Mouse (Mus musculus) hindbrain, postnatal 0 days (tissue): ENCODE measurements around the gene Mink1. TPM values are rescaled to one million over a fixed set of nuclear protein-coding genes. Genes with fewer than 3 reads are reported as not detected.

ENCODE experiments used
- ATAC-seq: fragments of 200-750 bp; cut with Nextera tagmentation; 2 replicates; pipeline ENCODE4 v1.8.0; 2017; ENCODE audit warnings: mild to moderate bottlenecking, moderate TSS enrichment, moderate library complexity
- DNase-seq: peaks from one replicate; pipeline ENCODE4 v3.0.0-alpha.2; 2015; ENCODE audit warnings: low spot score
- H3K27ac ChIP-seq: fragments of 300-500 bp; sonication (generic); 2 replicates; pipeline ENCODE4 v1.5.1; 2014; ENCODE audit warnings: mild to moderate bottlenecking
- H3K27me3 ChIP-seq: fragments of 300-500 bp; sonication (generic); 2 replicates; pipeline ENCODE4 v1.6.1; 2014; ENCODE audit warnings: low read length, mixed read lengths; ENCODE audit not compliant: insufficient read depth
- H3K36me3 ChIP-seq: fragments of 300-500 bp; sonication (generic); 2 replicates; pipeline ENCODE4 v1.6.1; 2014; ENCODE audit warnings: low read length, mixed read lengths; ENCODE audit not compliant: insufficient read depth
- H3K4me1 ChIP-seq: fragments of 300-500 bp; sonication (generic); 2 replicates; pipeline ENCODE4 v1.6.1; 2014; ENCODE audit warnings: antibody characterized with exemption, low read length, mixed read lengths; ENCODE audit not compliant: insufficient read depth
- H3K4me2 ChIP-seq: fragments of 300-500 bp; sonication (generic); 2 replicates; pipeline ENCODE4 v1.6.1; 2014; ENCODE audit warnings: low read depth, mild to moderate bottlenecking, low read length, moderate library complexity, mixed read lengths
- H3K4me3 ChIP-seq: fragments of 300-500 bp; sonication (generic); 2 replicates; pipeline ENCODE4 v1.5.1; 2014; ENCODE audit warnings: low read length
- H3K9ac ChIP-seq: fragments of 300-500 bp; sonication (generic); replicated peaks from 2 replicates; pipeline ENCODE4 v1.6.1; 2014; ENCODE audit warnings: mild to moderate bottlenecking, low read length, moderate library complexity, mixed read lengths
- H3K9me3 ChIP-seq: fragments of 300-500 bp; sonication (generic); 2 replicates; pipeline ENCODE4 v1.6.1; 2016; ENCODE audit warnings: low read length, mixed read lengths
- CTCF ChIP-seq: IDR thresholded peaks from 2 replicates; pipeline ENCODE4 v1.5.1; 2016; ENCODE audit warnings: antibody characterized with exemption, control low read depth, low read depth
- WGBS: fragments of 180-500 bp; shearing (Covaris S2); extraction: QIAGEN DNeasy Blood & Tissue Kit; methylation state at CpG from one replicate; pipeline ENCODE4 v1.1.7; 2014; 5-methylcytosine and 5-hydroxymethylcytosine counted together
- polyA plus RNA-seq: library from polyadenylated mRNA; unstranded; fragments of >200 nt; fragmentation: Nextera tagmentation; extraction: Ambion mirVana; gene quantifications from 2 replicates; pipeline ENCODE4 v1.2.1, GENCODE M21; 2015
- total RNA-seq: library from RNA; depleted of rRNA; stranded (reverse); fragments of >200 nt; gene quantifications from 2 replicates; pipeline ENCODE4 v1.2.3, GENCODE M21; 2014

The Mink1 gene
- total and polyA plus RNA-seq, 2 experiments from 2014 or later: 13.6 to 73.3 TPM

DNA sequence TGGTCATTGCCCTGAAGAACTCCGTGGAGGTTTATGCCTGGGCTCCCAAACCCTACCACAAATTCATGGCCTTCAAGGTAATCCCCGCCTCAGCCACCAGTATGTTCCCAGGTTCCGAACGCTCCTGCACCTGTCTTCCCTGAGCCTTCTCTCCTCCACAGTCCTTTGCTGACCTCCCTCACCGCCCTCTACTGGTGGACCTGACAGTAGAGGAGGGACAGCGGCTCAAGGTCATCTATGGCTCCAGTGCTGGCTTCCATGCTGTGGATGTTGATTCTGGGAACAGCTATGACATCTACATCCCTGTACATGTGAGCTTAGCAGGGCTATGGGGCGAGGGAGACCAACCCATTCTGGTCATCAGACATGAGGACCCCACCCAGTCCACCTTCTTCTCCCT lies 49.8 kb downstream of the Mink1 start:
- Histone ChIP-seq H3K9me3 (no peaks in the 10 kb centered on the region), H3K27me3 (no peaks in the 10 kb centered on the region), H3K4me1 (peaks cover 6% of the 10 kb centered on the region), H3K4me3 (no peak overlapping the region), H3K4me2 (no peak overlapping the region), H3K27ac (no peak overlapping the region), H3K36me3 (peaks cover 43% of the 10 kb centered on the region), H3K9ac (no peak overlapping the region)
- 79% methylated on average over 7 of the region's 7 CpGs for WGBS
- DNase-seq (no peak), ATAC-seq (no peak)
- no peak for TF ChIP-seq CTCF

DNA sequence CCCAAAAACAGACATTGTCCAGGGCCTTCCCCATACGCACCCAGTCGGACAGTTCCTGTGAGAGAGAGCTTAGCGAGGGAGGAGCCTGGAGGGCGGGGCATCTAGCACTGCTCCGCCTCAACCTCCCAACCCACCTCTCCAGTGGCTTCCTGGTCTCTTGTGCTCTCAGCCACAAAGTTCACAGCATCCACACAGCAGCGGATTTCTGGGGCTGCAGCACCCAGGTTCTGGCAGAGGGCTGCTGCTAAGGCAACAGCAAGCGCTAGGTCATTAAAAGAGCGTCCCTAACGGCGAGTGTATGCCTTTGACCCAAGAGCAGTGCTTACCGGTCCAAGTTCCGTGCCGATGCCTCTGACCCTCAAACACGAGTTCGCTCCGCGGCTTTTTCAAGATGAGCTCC lies 52.4 kb downstream of the Mink1 start:
- Histone ChIP-seq H3K27me3 (no peaks in the 10 kb centered on the region), H3K9me3 (no peaks in the 10 kb centered on the region), H3K36me3 (peaks cover 27% of the 10 kb centered on the region), H3K9ac (peak overlapping the region; percentile 35), H3K27ac (no peak overlapping the region), H3K4me3 (peak overlapping the region; percentile 20), H3K4me2 (peak overlapping the region; percentile 54), H3K4me1 (peaks cover 6% of the 10 kb centered on the region)
- DNase-seq (peak; percentile 42), ATAC-seq (peak; percentile 46; the same call in 1 of the 2 replicates)
- 5% methylated on average over 17 of the region's 17 CpGs for WGBS
- TF ChIP-seq CTCF: peak; percentile 42

DNA sequence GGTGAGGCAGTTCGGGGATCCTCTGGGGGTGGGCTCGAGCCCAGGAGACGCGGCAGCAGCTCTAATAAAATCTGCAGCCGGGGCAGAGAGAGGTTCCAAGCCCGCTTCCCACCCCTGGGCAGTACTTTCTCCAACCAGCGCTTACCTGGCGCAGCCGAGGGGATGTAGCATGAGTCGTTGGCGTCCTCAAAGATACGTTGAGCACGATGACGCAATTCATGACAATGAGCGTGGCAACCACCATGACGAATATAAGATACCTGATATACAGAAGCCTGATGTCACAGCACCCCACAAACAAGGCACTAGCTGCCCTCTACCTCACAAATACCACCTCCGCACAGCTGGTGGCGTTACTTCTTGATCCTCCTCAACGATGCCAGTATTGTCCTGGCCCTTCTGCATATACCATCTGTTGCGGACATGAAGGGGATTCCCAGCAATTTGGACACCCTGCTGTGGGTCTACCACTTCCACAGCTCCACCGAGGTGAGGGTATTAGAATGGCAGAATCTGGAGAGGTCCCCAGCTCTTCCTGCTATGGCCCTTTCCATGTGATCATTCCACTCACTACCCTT lies 52.9 kb downstream of the Mink1 start, which contains the start of gene 4930544D05Rik:
TSS of gene 4930544D05Rik (plus strand) at position 333 of the 578 bp plus-strand sequence.
- 20% methylated on average over 21 of the region's 21 CpGs for WGBS
- Histone ChIP-seq H3K4me2 (peak within 1 kb of the TSS; percentile 54), H3K27ac (no peak within 1 kb of the TSS), H3K36me3 (peaks cover 24% of the 10 kb centered on the region), H3K9ac (peak within 1 kb of the TSS; percentile 35), H3K4me1 (peaks cover 6% of the 10 kb centered on the region), H3K27me3 (no peaks in the 10 kb centered on the region), H3K9me3 (no peaks in the 10 kb centered on the region), H3K4me3 (peak within 1 kb of the TSS; percentile 20)
- no peak for TF ChIP-seq CTCF
- DNase-seq (peak; percentile 10), ATAC-seq (0 out of 2 replicates have a peak, but pooled peaks have one; percentile 27)

DNA sequence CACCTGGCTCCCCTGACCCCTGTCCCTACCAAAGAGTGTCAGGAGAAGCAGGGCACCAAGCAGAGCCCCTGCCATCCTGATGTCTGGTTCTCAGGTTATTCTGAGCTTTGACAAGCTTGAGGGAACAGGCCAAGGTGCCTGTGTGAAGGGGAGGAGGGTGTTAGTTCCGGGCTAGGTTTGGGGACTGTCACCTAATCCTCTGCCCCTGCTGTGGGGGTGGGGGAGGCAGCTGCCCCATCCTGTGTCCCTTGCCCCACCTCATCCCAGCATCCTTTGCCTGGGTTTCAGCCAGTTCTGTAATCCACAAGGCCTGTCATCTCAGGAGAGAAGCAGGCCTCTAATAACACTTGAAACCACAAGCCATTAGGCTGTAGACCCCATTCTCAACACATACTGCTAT lies 56.4 kb downstream of the Mink1 start, which contains the start of gene Chrne:
TSS of gene Chrne (minus strand) at position 116 of the 400 bp plus-strand sequence.
- Histone ChIP-seq H3K27ac (no peak within 1 kb of the TSS), H3K4me2 (no peak within 1 kb of the TSS), H3K9me3 (no peaks in the 10 kb centered on the region), H3K36me3 (no peaks in the 10 kb centered on the region; the same call in 1 of the 2 replicates), H3K4me3 (no peak within 1 kb of the TSS), H3K4me1 (peaks cover 6% of the 10 kb centered on the region), H3K9ac (no peak within 1 kb of the TSS), H3K27me3 (no peaks in the 10 kb centered on the region)
- WGBS: 80% methylated on average over 1 of the region's 1 CpGs
- ATAC-seq: no peak
- no peak for DNase-seq
- TF ChIP-seq CTCF: no peak

DNA sequence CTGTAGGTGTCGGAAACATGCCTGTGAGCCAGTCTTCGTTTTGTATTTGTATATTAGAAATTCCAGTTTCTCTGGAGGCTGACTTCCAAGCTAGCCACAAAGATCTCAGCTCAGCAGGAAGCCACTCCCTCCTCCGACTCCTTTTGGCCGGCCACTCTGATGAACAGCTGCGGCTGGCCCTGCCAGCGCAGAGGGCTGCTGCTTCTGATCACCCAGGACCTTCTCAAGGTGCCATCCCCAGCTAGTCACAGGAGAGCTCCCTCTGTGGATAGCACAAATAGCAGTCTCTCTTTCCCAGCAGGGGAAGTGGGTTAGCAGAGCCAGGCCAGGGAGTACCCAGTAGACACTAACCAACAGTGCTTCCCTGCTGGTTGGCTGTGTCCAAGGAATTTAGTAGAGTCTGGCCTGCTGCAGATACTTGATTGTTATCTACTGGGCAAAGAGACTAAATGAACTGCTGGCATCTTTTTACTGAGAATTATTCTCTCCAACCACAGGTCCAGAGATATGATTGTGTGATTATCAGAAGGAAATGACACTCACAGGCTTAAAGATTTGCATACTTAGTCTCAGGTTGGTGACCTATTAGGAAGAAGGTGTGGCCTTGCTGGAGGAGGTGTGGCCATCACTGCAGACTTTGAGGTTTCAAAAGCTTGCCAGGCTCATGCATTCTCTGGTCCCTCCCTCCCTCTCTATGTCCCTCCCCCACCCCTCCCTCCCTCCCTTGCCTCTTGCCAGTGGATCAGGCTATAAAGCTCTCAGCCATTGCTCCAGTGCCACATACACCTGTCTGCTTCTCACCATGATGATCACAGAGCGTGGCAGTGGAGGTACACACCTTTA lies 59.5 kb downstream of the Mink1 start:
- Histone ChIP-seq H3K4me2 (no peak overlapping the region), H3K9me3 (no peaks in the 10 kb centered on the region), H3K4me1 (no peaks in the 10 kb centered on the region), H3K27ac (no peak overlapping the region), H3K9ac (no peak overlapping the region), H3K4me3 (no peak overlapping the region), H3K36me3 (no peaks in the 10 kb centered on the region), H3K27me3 (no peaks in the 10 kb centered on the region)
- WGBS: 34% methylated on average over 7 of the region's 7 CpGs
- TF ChIP-seq CTCF: no peak
- no peak for ATAC-seq
- DNase-seq: no peak

DNA sequence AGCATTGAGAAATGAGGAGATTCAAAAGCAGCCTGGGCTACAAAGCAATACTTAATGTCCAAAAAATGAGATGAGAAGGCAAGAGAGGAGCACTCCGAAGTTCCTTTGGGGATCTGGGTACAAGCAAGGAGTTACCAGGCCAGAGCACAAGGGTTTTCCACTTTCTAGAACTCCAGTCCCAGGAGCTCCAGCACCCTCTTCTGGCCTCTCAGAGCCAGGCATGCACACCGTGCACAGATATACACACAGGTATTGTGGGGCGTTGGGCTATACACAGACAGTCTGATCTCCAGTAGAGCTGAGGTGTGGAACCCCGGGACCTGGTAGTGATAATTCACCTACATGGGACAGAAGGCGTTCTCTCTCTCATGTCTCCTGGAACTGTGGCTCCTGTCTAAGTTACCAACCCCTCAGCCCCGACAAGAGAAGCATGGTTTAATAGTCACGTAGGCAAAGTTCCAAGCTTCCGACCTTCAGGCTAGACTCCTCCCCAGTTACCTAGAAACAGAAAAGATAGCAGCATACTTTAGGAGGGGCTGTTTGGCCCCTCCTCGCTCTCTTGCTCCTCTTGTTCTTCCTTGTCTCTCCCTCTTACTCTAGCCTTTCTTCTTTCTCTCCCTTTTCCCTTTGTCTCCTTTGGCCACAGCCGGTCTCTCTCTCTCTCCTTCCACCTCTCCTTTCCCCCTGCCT lies 60.5 kb downstream of the Mink1 start:
- H3K36me3 ChIP-seq: no peaks in the 10 kb centered on the region
- no peak overlapping the region for H3K4me3 ChIP-seq
- ATAC-seq (no peak), DNase-seq (no peak)
- no peak overlapping the region for H3K9ac ChIP-seq
- H3K27ac ChIP-seq: no peak overlapping the region
- H3K9me3 ChIP-seq: no peaks in the 10 kb centered on the region
- H3K4me2 ChIP-seq: no peak overlapping the region
- TF ChIP-seq CTCF: peak; percentile 35
- WGBS: 79% methylated on average over 10 of the region's 10 CpGs
- no peaks in the 10 kb centered on the region for H3K27me3 ChIP-seq
- no peaks in the 10 kb centered on the region for H3K4me1 ChIP-seq
